Mouse (Mus musculus) MEL-GATA-1-ER (cell line): Measurements from ENCODE around the gene Ubl5.

Experiments
- DNase-seq: peaks from one replicate; pipeline ENCODE4 v3.0.0-alpha.2; 2012; ENCODE audit warnings: low read depth; ENCODE audit errors: extremely low read depth

The Ubl5 gene

DNA sequence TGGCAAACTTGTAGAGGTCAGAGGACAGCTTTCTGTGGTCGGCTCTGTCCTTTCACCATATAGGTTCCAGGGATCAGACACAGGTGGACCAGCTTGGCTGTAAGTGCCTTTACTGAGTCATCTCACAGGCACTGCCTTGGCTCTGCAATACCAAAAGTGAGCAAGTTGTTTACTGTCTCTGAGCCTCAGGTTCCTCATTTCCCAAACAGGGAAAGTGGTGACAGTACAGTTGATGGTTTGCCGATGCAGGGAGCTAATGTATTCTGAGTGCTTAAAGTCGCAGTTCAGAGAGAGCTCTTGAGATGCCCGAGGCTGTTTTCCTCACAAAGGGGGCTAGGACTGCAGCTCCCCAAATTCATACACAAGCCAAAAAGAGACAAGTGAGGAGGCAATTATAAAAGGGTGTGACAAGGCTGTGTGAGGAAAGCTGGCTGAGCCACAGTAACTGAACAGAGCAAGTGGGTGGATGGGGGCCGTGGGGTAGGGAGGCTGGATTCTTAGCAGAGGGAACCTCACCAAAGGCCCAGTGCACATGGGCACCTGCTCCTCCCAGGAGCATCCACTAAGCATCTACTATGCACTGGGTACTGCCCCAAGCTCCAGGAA lies 53.5 kb downstream of the Ubl5 start:
- DNase-seq: no peak
